Mouse (Mus musculus) forebrain, postnatal 0 days (tissue): Measurements from ENCODE around the gene Hist2h2be. TPM values are rescaled to one million over a fixed set of nuclear protein-coding genes. Genes with fewer than 3 reads are reported as not detected.
A peak's percentile ranks its signal among the peaks of the same experiment; 100 is the strongest.
"Not testable (repeated sequence)": the region's sequence is repeated elsewhere in the genome, so short reads cannot be mapped to it uniquely, and the experiment has no call there.

Experiments
- ATAC-seq: fragments of 200-750 bp; cut with Nextera tagmentation; 2 replicates; pipeline ENCODE4 v1.8.0; 2017; ENCODE audit warnings: mild to moderate bottlenecking, moderate library complexity
- DNase-seq: peaks from one replicate; pipeline ENCODE4 v3.0.0-alpha.2; 2015
- H3K27ac ChIP-seq: fragments of 300-500 bp; sonication (generic); 2 replicates; pipeline ENCODE4 v1.5.1; 2014; ENCODE audit warnings: low read depth, mild to moderate bottlenecking, antibody characterized with exemption, low read length, moderate library complexity, mixed read lengths
- H3K27me3 ChIP-seq: fragments of 300-500 bp; sonication (generic); 2 replicates; pipeline ENCODE4 v1.6.1; 2014; ENCODE audit warnings: mild to moderate bottlenecking, low read length, mixed read lengths; ENCODE audit not compliant: insufficient read depth
- H3K36me3 ChIP-seq: fragments of 300-500 bp; sonication (generic); 2 replicates; pipeline ENCODE4 v1.6.1; 2014; ENCODE audit warnings: mild to moderate bottlenecking, moderate library complexity; ENCODE audit not compliant: insufficient read depth
- H3K4me1 ChIP-seq: fragments of 300-500 bp; sonication (generic); 2 replicates; pipeline ENCODE4 v1.6.1; 2014; ENCODE audit warnings: antibody characterized with exemption; ENCODE audit not compliant: insufficient read depth
- H3K4me2 ChIP-seq: fragments of 300-500 bp; sonication (generic); 2 replicates; pipeline ENCODE4 v1.6.1; 2014; ENCODE audit warnings: low read depth, mild to moderate bottlenecking, moderate library complexity
- H3K4me3 ChIP-seq: fragments of 300-500 bp; sonication (generic); 2 replicates; pipeline ENCODE4 v1.5.1; 2014; ENCODE audit warnings: low read depth, low read length, mixed read lengths
- H3K9ac ChIP-seq: fragments of 300-500 bp; sonication (generic); 2 replicates; pipeline ENCODE4 v1.6.1; 2014; ENCODE audit warnings: mild to moderate bottlenecking
- H3K9me3 ChIP-seq: fragments of 300-500 bp; sonication (generic); 2 replicates; pipeline ENCODE4 v1.6.1; 2016; ENCODE audit warnings: low read length
- CTCF ChIP-seq: sonication (generic); IDR thresholded peaks from 2 replicates; pipeline ENCODE4 v1.5.1; 2016; ENCODE audit warnings: antibody characterized with exemption, control low read depth, low read depth
- WGBS: fragments of 180-500 bp; shearing (Covaris S2); extraction: QIAGEN DNeasy Blood & Tissue Kit; methylation state at CpG from one replicate; pipeline ENCODE4 v1.1.7; 2014; 5-methylcytosine and 5-hydroxymethylcytosine counted together
- polyA plus RNA-seq: library from polyadenylated mRNA; unstranded; fragments of >200 nt; fragmentation: Nextera tagmentation; extraction: Ambion mirVana; gene quantifications from 2 replicates; pipeline ENCODE4 v1.2.1, GENCODE M21; 2015
- total RNA-seq: library from RNA; depleted of rRNA; stranded (reverse); fragments of >200 nt; gene quantifications from 2 replicates; pipeline ENCODE4 v1.2.3, GENCODE M21; 2014

The Hist2h2be gene
- total and polyA plus RNA-seq, 2 experiments from 2014 or later = 3.6 to 12.2 TPM

- H3K4me2 ChIP-seq = no peak overlapping the region
- H3K9me3 ChIP-seq = no peaks in the 10 kb centered on the region
- no peak overlapping the region for H3K4me3 ChIP-seq
- no peak overlapping the region for H3K9ac ChIP-seq
- no peak for TF ChIP-seq CTCF
- WGBS = 90% methylated on average over 2 of the region's 2 CpGs
- H3K4me1 ChIP-seq = 0 out of 2 replicates have a peak, but pooled peaks cover 3% of the 10 kb centered on the region
- H3K36me3 ChIP-seq = no peaks in the 10 kb centered on the region
- DNase-seq (no peak), ATAC-seq (no peak)
- no peaks in the 10 kb centered on the region for H3K27me3 ChIP-seq
- H3K27ac ChIP-seq = no peak overlapping the region
Observed at GRCm38 (mm10) chr3:96234914-96235313, 14.0 kb downstream of the Hist2h2be start.

- ATAC-seq = no peak
- DNase-seq = no peak
- no peak overlapping the region for H3K27ac ChIP-seq
- H3K36me3 ChIP-seq = no peaks in the 10 kb centered on the region
- no peaks in the 10 kb centered on the region for H3K9me3 ChIP-seq
- H3K9ac ChIP-seq = no peak overlapping the region
- 0 out of 2 replicates have a peak, but pooled peaks cover 3% of the 10 kb centered on the region for H3K4me1 ChIP-seq
- H3K4me2 ChIP-seq = no peak overlapping the region
- H3K4me3 ChIP-seq = no peak overlapping the region
- WGBS = 65% methylated on average over 3 of the region's 3 CpGs
- no peaks in the 10 kb centered on the region for H3K27me3 ChIP-seq
- no peak for TF ChIP-seq CTCF
Observed at GRCm38 (mm10) chr3:96235836-96236235, 14.9 kb downstream of the Hist2h2be start.

- WGBS = 80% methylated on average over 4 of the region's 4 CpGs
- H3K36me3 ChIP-seq = no peaks in the 10 kb centered on the region
- H3K27me3 ChIP-seq = no peaks in the 10 kb centered on the region
- TF ChIP-seq CTCF = no peak
- 0 out of 2 replicates have a peak, but pooled peaks cover 3% of the 10 kb centered on the region for H3K4me1 ChIP-seq
- H3K4me2 ChIP-seq = 0 out of 2 replicates have a peak overlapping the region, but pooled peaks have one; percentile 37
- H3K27ac ChIP-seq = no peak overlapping the region
- H3K9me3 ChIP-seq = no peaks in the 10 kb centered on the region
- no peak overlapping the region for H3K9ac ChIP-seq
- no peak for ATAC-seq
- H3K4me3 ChIP-seq = no peak overlapping the region
- no peak for DNase-seq
Observed at GRCm38 (mm10) chr3:96236834-96237334, 16.0 kb downstream of the Hist2h2be start.

- no peak overlapping the region for H3K27ac ChIP-seq
- WGBS = 22% methylated on average over 7 of the region's 7 CpGs
- no peak for DNase-seq
Observed at GRCm38 (mm10) chr3:96237335-96237903, 16.5 kb downstream of the Hist2h2be start.

DNA sequence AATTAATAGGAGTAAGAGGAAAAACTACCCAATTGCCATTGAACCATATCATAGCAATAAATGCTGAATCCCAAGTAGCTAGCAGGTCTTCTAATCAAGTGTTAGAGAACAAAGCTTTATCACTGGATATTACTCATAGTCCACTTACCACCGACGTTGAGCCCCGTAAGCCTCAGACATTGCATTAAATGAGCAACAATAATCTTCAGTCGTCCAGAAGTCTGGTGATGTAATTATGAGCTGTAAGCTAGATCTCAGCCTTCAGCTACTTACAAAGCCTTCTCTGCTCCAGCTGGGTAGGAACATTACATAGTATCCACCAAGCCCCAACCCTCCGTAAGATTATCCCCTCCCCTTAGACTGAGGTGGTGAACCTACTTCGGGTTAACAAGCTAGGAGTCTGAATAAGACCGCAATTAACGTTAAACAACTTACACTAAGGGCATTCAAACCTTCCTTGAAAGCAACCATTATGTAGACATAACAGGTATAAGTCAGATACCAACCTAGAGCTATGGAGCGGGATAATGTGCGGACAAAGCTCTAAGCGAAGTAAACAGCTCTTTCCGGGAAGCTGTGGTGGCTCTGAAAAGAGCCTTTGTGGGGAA lies 17.1 kb downstream of the Hist2h2be start:
- WGBS = 2% methylated on average over 12 of the region's 12 CpGs
- Histone ChIP-seq H3K9me3 (no peaks in the 10 kb centered on the region), H3K4me3 (peak overlapping the region; percentile 22), H3K27ac (no peak overlapping the region), H3K9ac (peak overlapping the region; percentile 33; the same call in 1 of the 2 replicates), H3K27me3 (no peaks in the 10 kb centered on the region), H3K4me1 (0 out of 2 replicates have a peak, but pooled peaks cover 3% of the 10 kb centered on the region), H3K4me2 (peak overlapping the region; percentile 37), H3K36me3 (no peaks in the 10 kb centered on the region)
- DNase-seq (no peak), ATAC-seq (no peak)
- no peak for TF ChIP-seq CTCF

More at GRCm38 (mm10) chr3:96237335-96237903, 16.5 kb downstream of the Hist2h2be start:
- no peak for TF ChIP-seq CTCF
- no peaks in the 10 kb centered on the region for H3K36me3 ChIP-seq
- no peak overlapping the region for H3K9ac ChIP-seq
- no peaks in the 10 kb centered on the region for H3K9me3 ChIP-seq
- peak overlapping the region; percentile 37 for H3K4me2 ChIP-seq
- H3K4me3 ChIP-seq = no peak overlapping the region
- ATAC-seq = no peak
- 0 out of 2 replicates have a peak, but pooled peaks cover 3% of the 10 kb centered on the region for H3K4me1 ChIP-seq
- no peaks in the 10 kb centered on the region for H3K27me3 ChIP-seq

DNA sequence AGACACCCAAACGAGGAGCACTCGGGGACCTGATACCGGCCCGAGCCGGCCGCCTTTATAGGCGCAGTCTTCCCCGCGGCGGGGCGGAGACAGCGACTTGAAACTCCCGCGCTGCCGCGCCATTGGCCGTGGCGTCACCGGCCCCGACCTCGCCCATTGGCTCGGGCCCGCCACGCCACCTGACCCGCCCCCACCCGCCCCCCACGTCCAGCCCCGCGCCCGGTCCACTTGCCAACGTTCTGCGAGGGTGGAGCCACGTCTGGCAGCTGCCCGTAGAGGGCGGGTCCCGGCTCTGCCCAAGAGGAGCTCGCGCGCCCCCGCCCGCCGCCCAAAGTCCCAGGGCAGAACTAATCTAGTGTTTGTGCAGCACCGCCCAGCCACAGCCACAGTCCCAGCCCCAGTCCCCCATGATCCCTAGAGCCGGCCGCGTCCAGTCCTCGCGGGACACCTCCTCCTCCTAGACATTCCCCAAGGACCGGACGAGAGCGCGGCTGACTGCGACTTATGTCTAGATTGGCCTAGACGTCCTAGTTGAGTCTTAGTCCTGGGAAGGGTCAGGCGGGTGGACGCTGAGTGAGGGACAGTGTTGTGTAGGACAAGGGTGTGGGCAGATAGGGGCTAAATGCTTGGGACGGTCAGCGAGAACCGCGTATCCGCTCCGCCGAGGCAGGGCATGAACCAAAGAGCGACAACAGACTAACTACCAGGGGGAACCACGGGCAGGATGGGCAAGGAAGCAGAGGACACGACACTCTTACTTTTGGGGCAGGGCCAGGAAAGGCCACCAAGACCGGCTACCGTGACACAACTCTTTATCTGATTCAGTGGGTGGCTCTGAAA lies 18.3 kb downstream of the Hist2h2be start, which contains the start of gene Hist2h3c2:
TSS of gene Hist2h3c2 (minus strand) at position 174 of the 840 bp plus-strand sequence.
- Histone ChIP-seq H3K4me3 (peak within 1 kb of the TSS; percentile 30), H3K9ac (peak within 1 kb of the TSS; percentile 33; the same call in 1 of the 2 replicates), H3K4me2 (peak within 1 kb of the TSS; percentile 39)
- not testable (repeated sequence) for DNase-seq, H3K9me3 ChIP-seq, H3K4me1 ChIP-seq, H3K36me3 ChIP-seq, H3K27me3 ChIP-seq, H3K27ac ChIP-seq
- WGBS = 4% methylated on average over 17 of the region's 68 CpGs
- ATAC-seq = peak; percentile 81

DNA sequence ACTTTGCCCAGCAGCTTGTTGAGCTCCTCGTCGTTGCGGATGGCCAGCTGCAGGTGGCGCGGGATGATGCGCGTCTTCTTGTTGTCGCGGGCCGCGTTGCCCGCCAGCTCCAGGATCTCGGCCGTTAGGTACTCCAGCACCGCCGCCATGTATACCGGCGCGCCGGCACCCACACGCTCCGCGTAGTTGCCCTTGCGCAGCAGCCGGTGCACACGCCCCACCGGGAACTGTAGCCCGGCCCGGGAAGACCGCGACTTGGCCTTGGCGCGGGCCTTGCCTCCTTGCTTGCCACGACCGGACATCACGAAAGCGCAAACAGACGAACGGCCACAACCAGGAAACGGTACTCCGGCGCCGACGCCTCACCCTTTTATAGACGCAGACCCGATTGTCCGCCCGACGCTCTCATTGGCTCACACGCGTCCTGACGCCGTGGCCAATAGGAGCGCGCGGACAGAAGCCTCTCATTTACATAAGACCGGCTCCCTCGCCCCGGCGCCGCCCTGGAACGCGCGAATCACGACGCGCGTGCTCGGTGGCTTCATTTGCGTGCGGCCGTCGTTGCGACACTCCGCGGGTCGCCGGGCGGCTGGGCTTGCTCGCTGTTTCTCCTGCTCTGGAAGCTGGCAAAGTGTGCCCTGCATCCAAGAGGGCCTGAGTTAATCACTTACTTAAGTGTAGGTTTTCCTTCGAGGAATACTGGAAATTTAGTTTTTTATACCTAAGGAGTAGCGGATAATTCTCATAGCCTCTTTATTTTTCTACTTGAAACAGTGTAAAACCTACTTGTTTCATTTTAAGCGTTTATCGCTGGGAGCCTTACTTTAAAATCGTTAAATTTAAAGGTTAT lies 19.3 kb downstream of the Hist2h2be start, which contains the start of gene Hist2h2aa2:
TSS of gene Hist2h2aa2 (minus strand) at position 328 of the 850 bp plus-strand sequence.
- peak within 1 kb of the TSS; percentile 39 for H3K4me2 ChIP-seq
- WGBS = 3% methylated on average over 28 of the region's 85 CpGs
- H3K27me3 ChIP-seq, H3K9me3 ChIP-seq, H3K4me1 ChIP-seq, H3K36me3 ChIP-seq: not testable (repeated sequence)
- ATAC-seq (peak; percentile 89), DNase-seq (peak; percentile 78)
- peak within 1 kb of the TSS; percentile 19 for H3K9ac ChIP-seq
- H3K4me3 ChIP-seq = peak within 1 kb of the TSS; percentile 30
- H3K27ac ChIP-seq = peak within 1 kb of the TSS; percentile 47
